Mouse (Mus musculus) layer of hippocampus, adult 6 months (tissue): ENCODE measurements around the gene Atxn7l3b. TPM values are rescaled to one million over a fixed set of nuclear protein-coding genes. Genes with fewer than 3 reads are reported as not detected.

ENCODE experiments used
- long read RNA-seq, 2 experiments: library from polyadenylated mRNA; unstranded; transcript quantifications; one replicate each; pipeline ENCODE4 v2.0.0; 2019 to 2020
- polyA plus RNA-seq: library from polyadenylated mRNA; unstranded; fragments of <200 nt; fragmentation: Nextera tagmentation; gene quantifications from 2 replicates; pipeline ENCODE4 v1.2.3, GENCODE M21; 2021

The Atxn7l3b gene
- 101 and 105 TPM in 2 replicates for polyA plus RNA-seq
- long read RNA-seq, experiment 1, transcript Atxn7l3b-201 (1 exons, 3,566 nt), result major isoform, 406 of 406 reads
- long read RNA-seq, experiment 1, partial matches to known transcripts, result 0 of 406 reads
- long read RNA-seq, experiment 1, other reads (novel, unspliced or antisense), result 0 of 406 reads
- long read RNA-seq, experiment 2, transcript Atxn7l3b-201 (1 exons, 3,566 nt), result major isoform, 286 of 286 reads
- long read RNA-seq, experiment 2, partial matches to known transcripts, result 0 of 286 reads
- long read RNA-seq, experiment 2, other reads (novel, unspliced or antisense), result 0 of 286 reads

DNA sequence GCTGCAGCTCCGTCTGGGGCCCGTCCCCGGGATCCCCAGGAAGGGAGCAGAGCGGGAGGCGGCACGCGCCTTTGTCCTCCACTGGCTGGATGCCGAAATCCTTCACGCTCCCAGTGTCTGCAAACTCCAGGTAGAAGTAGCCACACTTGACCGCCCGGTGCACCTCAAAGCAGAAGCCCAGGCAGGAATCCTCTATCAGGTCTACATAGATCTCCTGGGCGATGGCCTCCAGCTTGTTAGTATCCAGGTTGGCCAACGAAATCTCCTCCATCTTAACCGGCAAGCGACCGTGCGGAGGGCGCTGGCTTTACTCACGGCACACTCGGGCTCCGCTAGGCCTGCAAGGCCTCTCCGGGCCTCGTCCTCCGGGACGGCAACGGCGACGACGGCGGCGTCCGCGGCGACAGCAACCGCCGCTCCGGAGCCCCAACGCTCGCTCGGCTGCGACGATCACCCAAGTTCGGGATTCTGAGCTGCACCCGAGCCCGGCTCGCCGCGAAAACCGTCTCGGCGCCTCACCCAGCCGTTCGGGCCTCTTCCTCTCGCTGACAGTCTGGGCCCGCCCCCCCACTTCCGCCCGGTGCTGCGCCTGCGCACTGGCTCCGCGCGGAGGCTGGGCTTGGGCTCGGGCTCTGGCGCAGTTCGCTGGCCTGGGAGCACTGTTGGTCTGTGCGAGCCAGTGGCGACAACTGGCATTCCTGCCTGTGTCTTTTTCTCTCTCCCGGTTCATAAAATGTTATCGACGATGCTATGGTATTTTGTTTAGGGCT, at the start of gene Atxn7l3b:
TSS of gene Atxn7l3b (minus strand) at position 550 of the 770 bp plus-strand sequence.

